Mouse (Mus musculus) intestine, embryonic 14.5 days (tissue): Measurements from ENCODE around the gene Vstm2a. TPM values are rescaled to one million over a fixed set of nuclear protein-coding genes. Genes with fewer than 3 reads are reported as not detected.

Experiments used
- ATAC-seq: fragments of 200-750 bp; cut with Nextera tagmentation; replicated peaks from 2 replicates; pipeline ENCODE4 v1.8.0; 2017; ENCODE audit warnings: low read depth, moderate number of reproducible peaks, moderate TSS enrichment, moderate library complexity; ENCODE audit not compliant: low FRiP score, low TSS enrichment
- DNase-seq: peaks from one replicate; pipeline ENCODE4 v3.0.0-alpha.2; 2018; ENCODE audit warnings: low spot score
- H3K27ac ChIP-seq: fragments of 300-500 bp; sonication (generic); 2 replicates; pipeline ENCODE4 v1.5.1; 2014; ENCODE audit warnings: low read depth, mild to moderate bottlenecking, control low read depth
- H3K27me3 ChIP-seq: fragments of 300-500 bp; sonication (generic); replicated peaks from 2 replicates; pipeline ENCODE4 v1.6.1; 2014; ENCODE audit warnings: low read length, control low read depth; ENCODE audit not compliant: control insufficient read depth, insufficient read depth
- H3K36me3 ChIP-seq: fragments of 300-500 bp; sonication (generic); 2 replicates; pipeline ENCODE4 v1.6.1; 2014; ENCODE audit warnings: low read length, control low read depth; ENCODE audit not compliant: control insufficient read depth, insufficient read depth
- H3K4me1 ChIP-seq: fragments of 300-500 bp; sonication (generic); replicated peaks from 2 replicates; pipeline ENCODE4 v1.6.1; 2014; ENCODE audit warnings: low read length, control low read depth, mixed read lengths; ENCODE audit not compliant: control insufficient read depth, insufficient read depth
- H3K4me2 ChIP-seq: fragments of 300-500 bp; sonication (generic); 2 replicates; pipeline ENCODE4 v1.6.1; 2014; ENCODE audit warnings: low read length
- H3K4me3 ChIP-seq: fragments of 300-500 bp; sonication (generic); 2 replicates; pipeline ENCODE4 v1.5.1; 2014; ENCODE audit warnings: low read depth, low read length, control low read depth, mixed read lengths
- H3K9ac ChIP-seq: fragments of 300-500 bp; sonication (generic); 2 replicates; pipeline ENCODE4 v1.6.1; 2014; ENCODE audit warnings: mild to moderate bottlenecking, low read length
- H3K9me3 ChIP-seq: fragments of 300-500 bp; sonication (generic); 2 replicates; pipeline ENCODE4 v1.6.1; 2016; ENCODE audit warnings: low read length, control low read depth; ENCODE audit not compliant: control insufficient read depth
- WGBS: fragments of 180-500 bp; shearing (Covaris S2); extraction: QIAGEN DNeasy Blood & Tissue Kit; methylation state at CpG from one replicate; pipeline ENCODE4 v1.1.7; 2014; 5-methylcytosine and 5-hydroxymethylcytosine counted together
- polyA plus RNA-seq: library from polyadenylated mRNA; unstranded; fragments of >200 nt; fragmentation: Nextera tagmentation; extraction: Ambion mirVana; gene quantifications from 2 replicates; pipeline ENCODE4 v1.2.1, GENCODE M21; 2014

Vstm2a gene
- polyA plus RNA-seq, 1 experiment from 2014 or later: 2.9 TPM

DNA sequence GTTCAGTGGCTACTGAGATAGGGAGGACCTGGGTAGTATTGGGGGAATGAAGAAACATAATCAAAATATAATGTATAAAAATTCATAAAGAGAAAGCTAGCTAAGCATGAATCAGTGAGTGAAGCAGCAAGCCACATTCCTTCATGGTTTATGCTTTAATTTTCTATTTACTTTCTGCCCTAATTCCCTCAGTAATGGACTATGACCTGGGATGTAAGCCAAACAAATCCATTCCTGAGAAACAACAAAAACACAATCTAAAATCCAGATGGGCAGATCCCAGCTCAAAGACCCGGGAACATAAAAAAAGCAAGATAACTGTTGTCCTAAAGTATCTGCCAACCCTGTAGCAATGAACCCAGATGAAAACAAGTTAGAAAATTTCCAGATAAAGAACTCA, 39.0 kb downstream of the Vstm2a start:
- H3K27ac ChIP-seq: no peak overlapping the region
- no peak overlapping the region for H3K9ac ChIP-seq
- no peak for DNase-seq
- H3K36me3 ChIP-seq: no peaks in the 10 kb centered on the region
- H3K9me3 ChIP-seq: no peaks in the 10 kb centered on the region
- no peaks in the 10 kb centered on the region for H3K4me1 ChIP-seq
- no peaks in the 10 kb centered on the region for H3K27me3 ChIP-seq
- no peak for ATAC-seq
- H3K4me2 ChIP-seq: no peak overlapping the region
- H3K4me3 ChIP-seq: no peak overlapping the region
- 73% methylated on average over 1 of the region's 1 CpGs for WGBS

DNA sequence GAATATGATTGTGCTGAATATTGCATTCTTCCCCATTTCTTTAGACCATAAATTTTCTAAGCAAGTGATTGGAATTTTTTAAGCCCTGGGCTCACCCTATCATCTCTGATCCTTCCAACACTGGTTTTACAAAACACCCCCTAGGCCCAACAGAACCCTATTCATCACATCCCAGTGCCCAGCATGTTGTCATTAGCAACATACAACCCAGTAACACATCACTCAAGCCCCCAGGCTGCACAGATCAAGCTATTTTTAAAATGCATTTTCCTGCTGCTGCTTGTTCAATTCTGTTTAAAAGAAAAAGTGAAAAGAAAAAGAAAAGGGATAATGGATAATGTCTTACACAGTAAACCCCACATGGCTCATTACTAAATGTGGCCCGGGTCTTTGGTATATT, 42.0 kb downstream of the Vstm2a start:
- no peak for ATAC-seq

DNA sequence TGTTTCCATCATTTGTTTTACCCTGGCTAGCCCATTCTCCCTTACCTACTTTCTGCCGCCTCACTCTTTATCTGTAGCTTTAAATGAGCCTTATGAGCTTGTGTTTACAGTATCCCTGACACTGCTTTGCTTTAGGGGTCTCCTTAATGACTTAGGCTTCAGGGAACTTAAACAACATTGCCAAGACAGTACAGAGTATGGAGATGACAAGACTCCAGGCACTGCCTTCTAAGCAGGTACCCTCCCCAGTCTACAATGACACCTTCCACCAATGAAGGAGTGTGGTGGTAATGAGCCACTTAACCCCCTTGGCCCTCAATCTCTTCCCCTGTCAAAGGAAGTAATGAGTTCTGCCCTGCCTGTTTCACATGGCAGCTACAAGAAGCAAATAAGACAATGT, 42.4 kb downstream of the Vstm2a start:
- DNase-seq (no peak), ATAC-seq (no peak)
- Histone ChIP-seq H3K27me3 (no peaks in the 10 kb centered on the region), H3K36me3 (no peaks in the 10 kb centered on the region), H3K9me3 (no peaks in the 10 kb centered on the region), H3K4me1 (no peaks in the 10 kb centered on the region), H3K9ac (no peak overlapping the region), H3K27ac (no peak overlapping the region), H3K4me3 (no peak overlapping the region), H3K4me2 (no peak overlapping the region)
- WGBS: 28% methylated on average over 1 of the region's 1 CpGs

More for the DNA sequence above, 42.0 kb downstream of the Vstm2a start:
- Histone ChIP-seq H3K4me3 (no peak overlapping the region), H3K27me3 (no peaks in the 10 kb centered on the region), H3K4me1 (no peaks in the 10 kb centered on the region), H3K4me2 (no peak overlapping the region), H3K36me3 (no peaks in the 10 kb centered on the region), H3K9me3 (no peaks in the 10 kb centered on the region), H3K27ac (no peak overlapping the region), H3K9ac (no peak overlapping the region)
- DNase-seq: no peak
- 61% methylated on average over 1 of the region's 1 CpGs for WGBS

DNA sequence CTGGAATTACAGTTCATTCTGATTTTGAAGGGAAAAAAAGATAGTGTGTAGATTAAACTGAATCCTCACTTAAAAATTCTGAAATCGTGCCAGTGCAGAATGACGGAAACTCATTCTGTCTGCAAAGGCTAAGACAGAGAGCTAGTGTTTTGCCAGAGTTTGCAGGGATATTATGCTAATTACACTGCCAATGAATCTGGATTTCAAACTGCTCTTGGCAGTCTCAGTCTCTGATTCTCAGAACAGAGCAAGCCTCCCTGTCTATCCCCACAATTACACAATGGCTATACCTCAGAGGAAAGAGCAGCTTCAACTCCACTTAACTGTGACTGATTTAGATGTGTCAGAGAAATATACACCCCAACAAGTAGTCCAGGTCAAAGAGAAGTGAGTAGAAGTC, 43.2 kb downstream of the Vstm2a start:
- H3K9ac ChIP-seq: no peak overlapping the region
- no peaks in the 10 kb centered on the region for H3K4me1 ChIP-seq
- no peaks in the 10 kb centered on the region for H3K9me3 ChIP-seq
- H3K4me3 ChIP-seq: no peak overlapping the region
- H3K4me2 ChIP-seq: no peak overlapping the region
- H3K27ac ChIP-seq: no peak overlapping the region
- H3K36me3 ChIP-seq: no peaks in the 10 kb centered on the region
- H3K27me3 ChIP-seq: no peaks in the 10 kb centered on the region
- no peak for DNase-seq
- no peak for ATAC-seq
- 74% methylated on average over 2 of the region's 2 CpGs for WGBS

DNA sequence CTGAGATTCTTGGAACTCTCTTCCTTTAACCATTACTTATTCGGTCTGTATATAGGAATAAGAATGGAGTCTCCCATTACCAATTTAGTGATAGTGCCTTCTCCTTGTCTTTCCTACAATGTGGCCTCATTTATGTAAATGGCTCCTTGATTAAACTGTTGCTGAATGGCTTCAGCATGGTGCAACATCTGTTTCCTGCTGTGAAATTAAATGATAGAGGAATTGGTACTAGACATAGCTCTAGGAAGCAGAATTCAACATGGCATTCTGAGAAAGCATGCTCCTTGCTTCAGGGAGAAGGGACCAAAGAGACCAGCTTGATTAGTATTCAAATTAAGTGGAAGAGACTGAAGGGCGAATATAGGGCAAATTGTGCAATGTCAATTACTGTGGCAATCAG, 57.6 kb downstream of the Vstm2a start:
- no peak for ATAC-seq
- no peaks in the 10 kb centered on the region for H3K4me1 ChIP-seq
- no peak overlapping the region for H3K4me2 ChIP-seq
- H3K9me3 ChIP-seq: no peaks in the 10 kb centered on the region
- DNase-seq: no peak
- H3K4me3 ChIP-seq: no peak overlapping the region
- H3K27me3 ChIP-seq: no peaks in the 10 kb centered on the region
- no peaks in the 10 kb centered on the region for H3K36me3 ChIP-seq
- WGBS: 87% methylated on average over 2 of the region's 2 CpGs
- no peak overlapping the region for H3K9ac ChIP-seq
- H3K27ac ChIP-seq: no peak overlapping the region

DNA sequence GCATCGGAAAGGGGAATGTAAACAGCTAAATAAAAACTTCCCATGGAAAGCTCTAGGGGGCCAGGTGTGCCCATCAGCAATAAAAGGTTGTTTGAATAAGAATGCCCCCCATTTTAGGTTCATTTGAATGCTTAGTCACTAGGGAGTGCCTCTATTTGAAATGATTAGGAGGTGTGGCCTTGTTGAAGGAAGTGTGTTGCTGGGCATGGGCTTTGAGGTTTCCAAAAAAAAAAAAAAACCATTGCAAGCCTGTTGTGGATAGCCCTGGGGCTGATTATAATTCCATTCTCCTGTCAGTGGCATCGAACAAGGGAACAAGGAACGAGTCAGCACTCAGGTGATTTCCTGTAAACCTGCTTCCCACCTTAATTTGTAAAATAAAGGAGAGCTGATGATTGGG, 87.7 kb downstream of the Vstm2a start:
- ATAC-seq (no peak), DNase-seq (no peak)
- no peaks in the 10 kb centered on the region for H3K9me3 ChIP-seq
- H3K4me2 ChIP-seq: no peak overlapping the region
- WGBS: 57% methylated on average over 3 of the region's 3 CpGs
- H3K4me3 ChIP-seq: no peak overlapping the region
- H3K9ac ChIP-seq: no peak overlapping the region
- H3K27me3 ChIP-seq: no peaks in the 10 kb centered on the region
- no peak overlapping the region for H3K27ac ChIP-seq
- H3K36me3 ChIP-seq: no peaks in the 10 kb centered on the region
- no peaks in the 10 kb centered on the region for H3K4me1 ChIP-seq

DNA sequence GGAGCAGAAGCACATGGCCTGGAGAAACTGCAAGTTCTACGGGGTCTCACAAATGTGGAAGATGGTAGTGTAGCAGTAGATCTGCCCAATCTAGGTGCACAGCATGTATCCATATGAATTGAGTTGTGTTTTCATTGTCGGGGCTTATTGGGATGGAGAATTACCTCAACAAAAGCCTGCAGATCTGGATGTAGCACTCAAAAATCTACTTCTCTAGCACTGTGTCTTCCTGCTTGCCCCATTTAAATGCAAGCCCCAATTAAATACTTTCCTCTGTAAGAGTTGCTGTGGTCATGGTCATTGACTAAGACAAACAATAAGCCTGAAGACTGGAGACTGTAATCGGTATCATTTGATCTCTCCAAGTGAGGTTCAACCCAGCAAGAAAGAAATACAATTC, 88.2 kb downstream of the Vstm2a start:
- WGBS: 80% methylated on average over 3 of the region's 3 CpGs
- H3K9me3 ChIP-seq: no peaks in the 10 kb centered on the region
- no peak for ATAC-seq

DNA sequence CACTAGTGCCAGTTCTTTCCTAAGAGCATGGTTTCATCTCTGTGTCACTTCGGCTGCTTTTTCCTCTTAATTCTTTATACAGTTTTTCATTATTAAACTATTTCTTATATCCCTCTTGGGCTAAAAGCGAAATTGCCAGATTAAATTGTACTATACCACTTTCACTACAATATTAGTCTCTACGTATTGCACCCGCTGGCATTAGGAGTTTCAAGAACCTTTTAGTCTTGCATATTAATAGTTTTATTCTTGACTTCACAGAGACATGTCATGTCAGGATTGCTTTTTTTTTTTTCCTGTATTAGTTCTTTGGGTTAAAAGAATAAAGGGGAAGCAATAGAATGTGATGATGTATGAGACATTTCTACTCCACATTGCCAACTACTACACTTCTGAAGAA, 94.4 kb downstream of the Vstm2a start:
- no peak for ATAC-seq
- H3K9me3 ChIP-seq: no peaks in the 10 kb centered on the region
- H3K27ac ChIP-seq: no peak overlapping the region
- H3K4me1 ChIP-seq: no peaks in the 10 kb centered on the region
- 90% methylated on average over 4 of the region's 4 CpGs for WGBS
- no peaks in the 10 kb centered on the region for H3K36me3 ChIP-seq
- no peak overlapping the region for H3K9ac ChIP-seq
- no peaks in the 10 kb centered on the region for H3K27me3 ChIP-seq
- H3K4me3 ChIP-seq: no peak overlapping the region
- H3K4me2 ChIP-seq: no peak overlapping the region
- no peak for DNase-seq

More for the DNA sequence above, 88.2 kb downstream of the Vstm2a start:
- Histone ChIP-seq H3K4me2 (no peak overlapping the region), H3K4me1 (no peaks in the 10 kb centered on the region), H3K27ac (no peak overlapping the region), H3K27me3 (no peaks in the 10 kb centered on the region), H3K36me3 (no peaks in the 10 kb centered on the region), H3K4me3 (no peak overlapping the region), H3K9ac (no peak overlapping the region)
- DNase-seq: no peak

DNA sequence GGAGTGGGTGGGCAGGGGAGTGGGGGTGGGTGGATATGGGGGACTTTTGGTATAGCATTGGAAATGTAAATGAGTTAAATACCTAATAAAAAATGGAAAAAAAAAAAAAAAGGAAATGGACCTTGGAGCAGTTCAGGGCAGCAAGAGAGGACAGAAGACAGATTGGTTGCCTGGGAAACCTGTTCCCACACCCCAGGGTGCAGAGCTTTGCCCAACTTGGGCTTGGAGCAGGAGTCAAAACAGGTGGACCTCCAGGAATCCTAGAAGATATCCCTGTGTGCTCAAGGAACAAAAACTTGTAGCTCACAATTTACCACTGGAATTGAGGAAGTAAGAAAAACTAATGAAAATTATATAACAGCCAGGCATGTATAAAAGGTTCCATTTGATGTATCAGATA, 96.8 kb downstream of the Vstm2a start:
- Histone ChIP-seq H3K4me2 (no peak overlapping the region), H3K27me3 (no peaks in the 10 kb centered on the region), H3K27ac (no peak overlapping the region), H3K4me1 (no peaks in the 10 kb centered on the region), H3K9ac (no peak overlapping the region), H3K9me3 (no peaks in the 10 kb centered on the region), H3K36me3 (no peaks in the 10 kb centered on the region), H3K4me3 (no peak overlapping the region)
- DNase-seq: no peak
- no peak for ATAC-seq
